Mouse (Mus musculus): ENCODE data around the gene Zfp599. TPM values are rescaled to one million over a fixed set of nuclear protein-coding genes. Genes with fewer than 3 reads are reported as not detected.

Zfp599 gene
- polyA plus RNA-seq (2012; rRNA removed) = 4.3 and 4.7 TPM in 2 replicates

GRCm38 (mm10) chr9:22259184-22260091 is at the start of gene Zfp599:
Gene Zfp599, minus strand, starts transcription at chr9:22259895.

GRCm38 (mm10) chr9:22307156-22307919 is 47.6 kb upstream of the Zfp599 start, which contains the start of gene Zfp810:
Gene Zfp810, minus strand, starts transcription at chr9:22307648.

GRCm38 (mm10) chr9:22225581-22226388 is 33.9 kb downstream of the Zfp599 start, which contains the start of gene Zfp809:
Gene Zfp809, plus strand, starts transcription at chr9:22225714.

Other genes with a start within 250 kb of the Zfp599 start
- gene Elavl3, start 207.9 kb downstream of the Zfp599 start, polyA plus RNA-seq (2012; rRNA removed) = 198 and 211 TPM in 2 replicates
- 0.14 TPM in 1 of 2 replicates, not detected in the other for gene Gm49318, start 188.6 kb downstream of the Zfp599 start, polyA plus RNA-seq (2012; rRNA removed)
- 53.1 and 55.4 TPM in 2 replicates for gene Zfp653, start 188.5 kb downstream of the Zfp599 start, polyA plus RNA-seq (2012; rRNA removed)
- gene Ecsit, start 174.5 kb downstream of the Zfp599 start, polyA plus RNA-seq (2012; rRNA removed) = 49.9 TPM in 2 replicates
- 1.00 and 1.6 TPM in 2 replicates for gene Cnn1, start 160.7 kb downstream of the Zfp599 start, polyA plus RNA-seq (2012; rRNA removed)
- gene Elof1, start 142.7 kb downstream of the Zfp599 start, polyA plus RNA-seq (2012; rRNA removed) = 150 and 156 TPM in 2 replicates
- 1.7 and 3.0 TPM in 2 replicates for gene Acp5, start 124.2 kb downstream of the Zfp599 start, polyA plus RNA-seq (2012; rRNA removed)
- gene Pigyl, start 103.0 kb downstream of the Zfp599 start, polyA plus RNA-seq (2012; rRNA removed) = 87.3 and 87.8 TPM in 2 replicates
- gene Zfp872, start 71.8 kb downstream of the Zfp599 start, polyA plus RNA-seq (2012; rRNA removed) = 0.12 and 0.14 TPM in 2 replicates
- 7.4 and 9.4 TPM in 2 replicates for gene Zfp809, start 34.2 kb downstream of the Zfp599 start, polyA plus RNA-seq (2012; rRNA removed)
- 36.5 and 41.8 TPM in 2 replicates for gene Zfp810, start 47.8 kb upstream of the Zfp599 start, polyA plus RNA-seq (2012; rRNA removed)
- 13.7 and 15.2 TPM in 2 replicates for gene Anln, start 129.3 kb upstream of the Zfp599 start, polyA plus RNA-seq (2012; rRNA removed)
- 6.2 and 6.7 TPM in 2 replicates for gene 9530077C05Rik, start 151.6 kb upstream of the Zfp599 start, polyA plus RNA-seq (2012; rRNA removed)
- gene Gm17545, start 194.4 kb upstream of the Zfp599 start, polyA plus RNA-seq (2012; rRNA removed) = not detected in 2 replicates
- gene Rp9, start 209.8 kb upstream of the Zfp599 start, polyA plus RNA-seq (2012; rRNA removed) = 78.2 and 81.4 TPM in 2 replicates
- gene Bbs9, start 215.8 kb upstream of the Zfp599 start, polyA plus RNA-seq (2012; rRNA removed) = 20.1 and 20.6 TPM in 2 replicates